Mouse (Mus musculus) thymus, adult 2 months (tissue): Measurements from ENCODE around the gene Slc25a54. TPM values are rescaled to one million over a fixed set of nuclear protein-coding genes. Genes with fewer than 3 reads are reported as not detected.

ENCODE experiments used
- DNase-seq: peaks from one replicate; pipeline ENCODE4 v3.0.0; 2021
- H3K27ac ChIP-seq: fragments of 200-500 bp; 2 replicates; pipeline ENCODE4 v1.5.1; 2012; ENCODE audit warnings: low read length, control low read depth; ENCODE audit not compliant: control insufficient read depth, insufficient read depth
- H3K27me3 ChIP-seq: fragments of 200-500 bp; 2 replicates; pipeline ENCODE4 v1.6.1; 2012; ENCODE audit warnings: mild to moderate bottlenecking, low read length, moderate library complexity, mixed read lengths; ENCODE audit not compliant: control insufficient read depth, insufficient read depth
- H3K36me3 ChIP-seq: fragments of 200-500 bp; 2 replicates; pipeline ENCODE4 v1.6.1; 2012; ENCODE audit warnings: mild to moderate bottlenecking, low read length, moderate library complexity; ENCODE audit not compliant: control insufficient read depth, insufficient read depth
- H3K4me1 ChIP-seq: fragments of 200-500 bp; replicated peaks from 2 replicates; pipeline ENCODE4 v1.6.1; 2012; ENCODE audit warnings: low read length; ENCODE audit not compliant: control insufficient read depth, insufficient read depth
- H3K4me3 ChIP-seq: fragments of 200-500 bp; 2 replicates; pipeline ENCODE4 v1.5.1; 2012; ENCODE audit warnings: mild to moderate bottlenecking, low read length, control low read depth, moderate library complexity; ENCODE audit not compliant: control insufficient read depth, insufficient read depth
- CTCF ChIP-seq: fragments of 200-500 bp; IDR thresholded peaks from 2 replicates; pipeline ENCODE4 v1.5.1; 2012; ENCODE audit warnings: mild to moderate bottlenecking, control low read depth, low read length, moderate library complexity, borderline replicate concordance; ENCODE audit not compliant: control insufficient read depth, poor library complexity, insufficient read depth; ENCODE audit errors: extremely low read depth
- POLR2A ChIP-seq: fragments of 200-500 bp; IDR thresholded peaks from 2 replicates; pipeline ENCODE4 v1.6.1; 2012; ENCODE audit warnings: mild to moderate bottlenecking, low read length, control low read depth, moderate library complexity; ENCODE audit not compliant: control insufficient read depth, poor library complexity, insufficient read depth; ENCODE audit errors: extremely low read depth
- WGBS: fragments of 180-500 bp; shearing (Covaris S2); methylation state at CpG from one replicate; pipeline ENCODE4 v1.1.7; 2018; 5-methylcytosine and 5-hydroxymethylcytosine counted together
- polyA plus RNA-seq: library from polyadenylated mRNA; depleted of rRNA; stranded (reverse); fragments of >200 nt; gene quantifications from 2 replicates; pipeline ENCODE4 v1.2.3, GENCODE M21; 2012

Gene Slc25a54
- polyA plus RNA-seq, 1 experiment: not detected

- TF ChIP-seq CTCF: no peak
- no peak for TF ChIP-seq POLR2A
- Histone ChIP-seq H3K4me1 (no peaks in the 10 kb centered on the region), H3K36me3 (no peaks in the 10 kb centered on the region), H3K27me3 (no peaks in the 10 kb centered on the region), H3K4me3 (no peak overlapping the region), H3K27ac (no peak overlapping the region)
- WGBS: 1% methylated on average over 6 of the region's 6 CpGs
- peak; percentile 45 for DNase-seq
These were observed 17.3 kb upstream of the Slc25a54 start for GRCm38 (mm10) chr3:109062989-109063388.

GRCm38 (mm10) chr3:109084418-109084817, 4.1 kb downstream of the Slc25a54 start:
- no peaks in the 10 kb centered on the region for H3K27me3 ChIP-seq
- WGBS: 97% methylated on average over 2 of the region's 2 CpGs
- no peaks in the 10 kb centered on the region for H3K36me3 ChIP-seq
- H3K27ac ChIP-seq: no peak overlapping the region
- H3K4me3 ChIP-seq: no peak overlapping the region
- DNase-seq: no peak
- TF ChIP-seq CTCF (no peak), POLR2A (no peak)
- no peaks in the 10 kb centered on the region for H3K4me1 ChIP-seq

GRCm38 (mm10) chr3:109088460-109088859, 8.2 kb downstream of the Slc25a54 start:
- Histone ChIP-seq H3K27ac (no peak overlapping the region), H3K27me3 (no peaks in the 10 kb centered on the region), H3K4me1 (no peaks in the 10 kb centered on the region), H3K36me3 (no peaks in the 10 kb centered on the region), H3K4me3 (no peak overlapping the region)
- no peak for DNase-seq
- 35% methylated on average over 2 of the region's 2 CpGs for WGBS
- TF ChIP-seq CTCF: no peak
- no peak for TF ChIP-seq POLR2A

GRCm38 (mm10) chr3:109104702-109105101, 24.4 kb downstream of the Slc25a54 start:
- no peak overlapping the region for H3K4me3 ChIP-seq
- no peak for DNase-seq
- 88% methylated on average over 8 of the region's 8 CpGs for WGBS
- no peaks in the 10 kb centered on the region for H3K36me3 ChIP-seq
- H3K27me3 ChIP-seq: no peaks in the 10 kb centered on the region
- H3K27ac ChIP-seq: no peak overlapping the region
- no peaks in the 10 kb centered on the region for H3K4me1 ChIP-seq
- TF ChIP-seq POLR2A: no peak
- no peak for TF ChIP-seq CTCF

DNA sequence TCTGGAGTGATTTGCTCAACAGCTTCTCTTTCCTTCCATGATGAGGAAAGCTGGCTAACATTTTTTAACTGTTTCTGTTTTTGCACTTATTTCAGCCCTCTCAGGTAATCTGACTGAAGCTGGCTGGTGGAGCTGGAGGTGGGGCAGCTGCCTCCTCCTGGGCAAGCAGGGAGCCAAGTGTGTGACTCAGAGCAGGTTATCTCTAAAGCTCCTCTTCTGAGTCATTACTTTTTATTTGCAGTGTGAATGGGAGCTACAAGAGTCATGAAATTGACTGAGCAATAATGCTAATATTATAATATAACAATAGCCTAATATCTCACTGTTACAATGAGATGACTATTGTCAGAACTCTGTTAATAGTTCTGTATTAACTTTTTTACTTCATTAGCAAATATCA, 36.9 kb downstream of the Slc25a54 start:
- Histone ChIP-seq H3K4me3 (no peak overlapping the region), H3K27me3 (no peaks in the 10 kb centered on the region), H3K4me1 (no peaks in the 10 kb centered on the region), H3K36me3 (no peaks in the 10 kb centered on the region), H3K27ac (no peak overlapping the region)
- TF ChIP-seq CTCF (no peak), POLR2A (no peak)
- no peak for DNase-seq

DNA sequence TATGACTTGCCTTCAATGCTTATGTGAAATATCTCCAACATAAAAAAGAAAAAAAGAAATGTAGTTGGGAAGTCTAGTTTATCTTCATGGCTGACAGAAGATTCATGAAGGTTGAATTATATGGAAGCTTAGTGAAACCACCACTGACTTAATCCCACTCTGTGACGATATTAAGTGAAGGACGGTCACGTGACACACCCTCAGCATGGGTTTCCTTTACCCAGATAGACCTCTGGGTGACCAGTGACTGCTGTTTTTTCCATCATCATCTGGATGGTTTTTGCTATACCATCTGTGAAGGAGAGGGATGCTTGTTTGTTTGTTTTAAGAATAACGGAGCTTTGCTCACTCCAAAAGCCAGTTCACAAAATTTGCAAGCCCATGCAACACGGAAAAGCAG, 39.3 kb downstream of the Slc25a54 start:
- 93% methylated on average over 5 of the region's 5 CpGs for WGBS

GRCm38 (mm10) chr3:109119973-109120372, 39.7 kb downstream of the Slc25a54 start:
- Histone ChIP-seq H3K4me1 (peaks cover 8% of the 10 kb centered on the region), H3K4me3 (no peak overlapping the region), H3K27ac (no peak overlapping the region), H3K36me3 (no peaks in the 10 kb centered on the region), H3K27me3 (no peaks in the 10 kb centered on the region)
- WGBS: 90% methylated on average over 5 of the region's 5 CpGs
- TF ChIP-seq POLR2A (no peak), CTCF (no peak)
- DNase-seq: no peak

More for the DNA sequence above, 39.3 kb downstream of the Slc25a54 start:
- H3K27me3 ChIP-seq: no peaks in the 10 kb centered on the region
- H3K4me3 ChIP-seq: no peak overlapping the region
- no peak for DNase-seq
- H3K27ac ChIP-seq: no peak overlapping the region
- H3K36me3 ChIP-seq: no peaks in the 10 kb centered on the region
- H3K4me1 ChIP-seq: peaks cover 8% of the 10 kb centered on the region
- TF ChIP-seq CTCF: no peak
- no peak for TF ChIP-seq POLR2A
